Mouse (Mus musculus): ENCODE data around the gene Dysf.

Gene Dysf

DNA sequence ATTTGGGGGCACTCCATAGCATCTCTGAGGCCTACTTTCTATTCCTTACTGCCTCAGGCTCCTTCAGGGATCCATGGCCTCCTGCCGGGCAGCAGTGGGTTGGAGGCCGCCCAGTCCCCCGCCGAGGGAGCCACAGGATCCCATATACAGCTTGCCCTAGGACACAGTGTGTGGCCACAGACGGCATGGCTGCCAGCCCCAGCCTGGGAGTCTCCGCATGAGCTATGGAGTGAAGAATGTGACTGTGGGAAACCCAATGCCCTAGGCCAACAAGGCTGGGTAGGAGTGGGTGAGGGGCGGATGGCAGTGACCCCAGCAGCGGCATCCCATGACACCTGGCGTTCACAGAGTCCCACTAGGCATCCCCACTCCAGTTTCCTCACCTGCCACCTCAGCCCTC lies 116.2 kb downstream of the Dysf start:
- DNase-seq, result no peak

DNA sequence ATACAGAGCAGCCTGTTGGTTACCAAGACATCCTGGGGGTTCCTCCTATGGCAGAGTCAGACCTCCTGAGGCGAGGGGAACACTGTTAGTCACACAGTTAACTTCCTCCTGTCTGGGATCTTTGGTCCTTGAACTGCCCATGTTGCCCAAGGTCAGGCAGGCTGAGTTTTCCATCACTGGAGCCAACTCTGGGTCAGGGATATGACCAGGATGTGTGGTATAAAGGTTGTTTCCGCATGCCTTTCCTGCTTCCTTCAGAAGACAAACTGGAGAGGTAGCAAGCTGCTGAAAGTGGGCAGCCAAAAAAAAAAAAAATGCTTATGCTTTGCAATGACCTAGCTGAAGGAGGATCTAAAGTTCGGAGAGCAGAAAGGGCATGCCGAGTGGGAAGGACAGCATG lies 116.7 kb downstream of the Dysf start:
- DNase-seq, result no peak

DNA sequence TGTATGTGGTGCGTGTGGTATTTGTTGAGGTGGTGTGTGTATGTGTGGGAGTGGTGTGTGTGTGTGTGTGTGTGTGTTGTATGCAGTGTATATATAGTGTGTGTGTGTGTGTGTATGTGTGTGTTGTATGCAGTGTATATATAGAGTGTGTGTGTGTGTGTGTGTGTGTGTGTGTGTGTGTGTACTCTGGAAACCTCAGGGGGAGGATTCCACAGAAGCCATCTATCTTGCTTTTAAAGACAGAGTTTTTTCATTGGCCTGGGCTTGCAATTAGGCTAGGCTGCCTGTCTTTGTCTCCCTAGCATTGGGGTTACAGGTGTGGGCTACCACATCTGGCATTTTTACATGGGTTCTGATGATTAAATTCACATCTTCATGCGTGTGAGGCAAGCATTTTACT lies 119.8 kb downstream of the Dysf start:
- no peak for DNase-seq

DNA sequence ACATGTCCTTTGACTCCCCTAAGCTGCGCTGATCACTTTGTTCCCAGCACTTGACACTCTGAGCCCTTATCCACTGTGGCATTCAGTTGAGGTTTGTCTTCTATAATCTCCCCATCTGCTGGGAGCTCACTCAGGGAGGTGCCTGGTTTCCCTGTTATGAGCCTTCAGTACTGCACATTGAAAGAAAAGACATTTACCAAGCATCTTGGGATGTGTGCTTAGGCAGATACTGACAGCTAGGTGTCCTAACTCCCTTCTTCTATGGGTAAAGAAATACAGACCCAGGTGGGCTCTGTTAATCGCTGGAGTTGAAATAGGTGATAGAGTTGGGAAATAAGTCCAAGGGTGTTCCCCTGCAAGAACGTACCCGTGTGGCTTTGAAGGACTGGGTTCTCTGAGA lies 122.5 kb downstream of the Dysf start:
- DNase-seq, result no peak

GRCm38 (mm10) chr6:84131539-84131938 lies 123.1 kb downstream of the Dysf start:
- no peak for DNase-seq

DNA sequence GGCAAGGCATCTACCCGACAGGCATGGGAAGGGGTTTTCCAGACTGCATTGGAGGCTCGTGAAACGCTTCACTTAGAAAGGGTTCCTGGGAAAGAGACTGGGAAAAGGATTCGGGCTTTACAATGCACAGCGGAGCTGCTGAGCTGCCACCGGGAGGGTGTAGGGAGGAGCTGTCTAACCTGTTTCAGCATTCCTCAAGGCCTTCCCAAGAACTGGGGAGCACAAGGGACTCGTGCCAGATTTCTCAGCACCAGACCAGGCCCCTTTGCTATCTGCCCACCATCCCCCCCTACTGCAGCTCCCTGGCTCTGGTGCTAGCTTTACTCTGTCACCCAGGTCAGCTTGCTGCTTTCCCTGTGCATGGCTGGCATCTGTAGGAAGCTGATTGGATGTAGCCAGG lies 124.7 kb downstream of the Dysf start:
- no peak for DNase-seq

GRCm38 (mm10) chr6:84133996-84134721 lies 125.8 kb downstream of the Dysf start:
- no peak for DNase-seq

GRCm38 (mm10) chr6:84134722-84135394 lies 126.5 kb downstream of the Dysf start:
- peak; percentile 37 for DNase-seq

- DNase-seq, result no peak
Observed at GRCm38 (mm10) chr6:84135709-84136108, 127.3 kb downstream of the Dysf start.

GRCm38 (mm10) chr6:84136345-84136744 lies 128.0 kb downstream of the Dysf start:
- no peak for DNase-seq

- peak; percentile 28 for DNase-seq
Observed at GRCm38 (mm10) chr6:84139932-84140331, 131.5 kb downstream of the Dysf start.

DNA sequence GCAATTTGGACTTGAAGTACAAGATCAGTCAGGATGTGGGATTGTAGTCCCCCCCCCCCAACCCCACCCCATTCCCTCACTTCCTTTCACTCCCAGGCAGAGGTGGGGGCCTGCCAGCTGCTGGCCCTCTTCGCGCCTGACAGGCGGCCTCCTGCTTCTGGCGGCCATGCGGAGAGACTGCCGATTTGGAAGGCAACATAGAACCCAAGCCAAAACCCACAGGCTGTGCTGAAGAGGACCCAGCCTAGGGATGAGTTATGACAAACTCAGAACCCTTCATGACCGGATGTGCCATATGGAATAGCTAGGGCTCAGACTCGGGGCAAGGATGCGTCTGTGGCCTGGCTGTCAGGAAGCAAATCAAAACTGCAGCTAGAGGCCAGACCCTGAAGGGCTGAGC lies 134.1 kb downstream of the Dysf start:
- no peak for DNase-seq

GRCm38 (mm10) chr6:84143328-84143727 lies 134.9 kb downstream of the Dysf start:
- no peak for DNase-seq

DNA sequence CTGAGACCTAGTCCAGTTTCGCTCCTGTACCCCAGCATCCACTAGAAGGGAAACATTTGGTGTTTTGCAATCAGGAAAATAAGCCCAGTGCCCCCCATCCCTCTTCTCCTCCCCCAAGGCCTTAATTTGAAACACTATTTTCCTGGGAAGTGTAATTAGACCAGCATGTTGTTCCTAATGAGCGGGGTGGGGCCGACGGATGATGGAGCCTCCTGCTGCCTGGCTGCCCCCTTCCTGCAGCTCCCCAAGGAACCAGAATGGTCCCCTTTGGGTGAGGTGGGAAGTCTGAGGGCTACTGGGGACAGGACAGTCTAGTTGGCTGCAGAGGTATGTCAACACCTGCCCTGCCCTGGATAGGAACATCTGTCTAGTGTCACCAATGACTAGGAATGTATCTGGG lies 136.0 kb downstream of the Dysf start:
- no peak for DNase-seq

GRCm38 (mm10) chr6:84147206-84148004 lies 139.0 kb downstream of the Dysf start:
- DNase-seq, result no peak

GRCm38 (mm10) chr6:84148470-84148869 lies 140.1 kb downstream of the Dysf start:
- DNase-seq, result no peak

DNA sequence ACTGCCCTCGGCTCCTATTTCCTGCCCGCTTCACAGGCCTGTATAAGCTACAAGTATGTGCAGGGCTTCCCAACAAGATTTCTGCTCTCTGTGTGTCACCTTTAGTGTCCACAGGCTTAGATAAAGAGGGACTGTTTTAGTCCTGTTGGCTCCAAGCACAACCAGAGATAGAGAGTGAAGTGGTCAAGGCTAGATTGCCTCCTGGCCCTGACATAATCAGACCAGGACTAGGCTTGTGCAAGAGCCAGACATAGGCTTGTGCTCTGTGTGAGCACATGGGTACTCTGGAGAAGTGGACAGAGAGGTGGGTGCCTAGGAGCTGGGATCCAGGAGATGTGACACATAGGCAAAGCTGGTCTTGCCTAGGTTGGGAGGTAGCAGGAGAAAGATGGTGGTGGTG lies 146.1 kb downstream of the Dysf start:
- no peak for DNase-seq

DNA sequence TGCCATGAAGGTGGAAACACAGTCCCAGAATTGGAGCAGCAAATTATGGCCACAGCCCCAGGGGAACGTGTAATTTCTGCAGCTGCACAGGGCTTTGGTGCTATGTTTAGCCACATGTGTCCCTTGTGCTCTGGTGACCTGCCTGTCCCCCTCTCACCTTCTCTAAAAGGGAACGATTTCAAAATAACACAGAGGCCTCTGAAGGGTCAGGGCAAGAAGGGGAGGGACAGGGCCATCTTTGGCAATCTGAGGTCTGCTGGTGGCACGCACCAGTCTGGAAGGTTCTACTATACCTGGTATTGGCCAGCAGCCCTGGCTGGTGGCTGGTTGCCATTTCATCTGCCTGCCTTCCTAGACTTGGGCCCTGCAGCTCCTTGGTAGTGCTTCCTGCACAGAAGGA lies 147.4 kb downstream of the Dysf start:
- DNase-seq, result no peak

GRCm38 (mm10) chr6:84156481-84157025 lies 148.2 kb downstream of the Dysf start:
- no peak for DNase-seq

GRCm38 (mm10) chr6:84159046-84159445 lies 150.7 kb downstream of the Dysf start:
- DNase-seq, result no peak

GRCm38 (mm10) chr6:84167612-84168011 lies 159.2 kb downstream of the Dysf start:
- no peak for DNase-seq

GRCm38 (mm10) chr6:84168571-84168970 lies 160.2 kb downstream of the Dysf start:
- no peak for DNase-seq

DNA sequence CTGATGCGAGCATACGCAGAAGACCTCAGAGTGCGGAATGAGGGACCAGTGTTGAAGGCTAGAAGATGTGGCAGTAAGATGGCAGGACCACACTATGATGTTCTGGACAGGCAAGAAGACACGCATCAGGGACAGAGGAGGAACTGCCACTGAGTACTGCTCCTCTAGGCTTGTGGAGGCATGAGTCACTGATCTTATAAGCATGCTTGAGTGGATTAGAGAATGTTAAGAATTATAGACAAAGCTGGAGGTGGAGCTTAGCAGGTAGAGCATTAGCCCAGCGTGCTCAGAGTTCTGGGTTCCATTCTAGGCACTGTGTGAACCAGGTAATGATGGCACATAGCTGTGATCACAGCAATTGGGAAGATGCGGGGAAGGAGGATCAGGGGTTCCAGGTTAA lies 165.2 kb downstream of the Dysf start:
- DNase-seq, result no peak

All from right cerebral cortex, postnatal 4 days (tissue).